Mouse (Mus musculus): ENCODE measurements around the gene Tmem14c.

DNA sequence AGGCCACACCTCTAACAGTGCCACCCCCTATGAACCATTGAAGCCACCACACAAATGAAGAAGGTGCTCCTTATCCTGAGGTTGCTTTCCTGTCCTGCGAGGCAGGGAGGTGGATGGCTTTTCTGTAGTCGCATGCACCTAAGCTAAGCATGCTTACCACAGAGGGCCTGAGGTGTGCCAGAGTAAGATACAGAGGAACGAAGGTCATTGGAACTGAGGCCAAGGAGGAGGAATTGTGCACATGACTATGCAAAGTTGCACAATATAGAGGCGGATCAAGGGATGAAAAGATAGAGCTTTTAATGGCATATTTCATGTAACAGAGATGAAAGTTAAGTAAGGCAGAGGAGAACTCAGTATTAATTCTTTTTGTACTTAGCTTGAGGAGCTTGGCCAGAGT is 9.8 kb upstream of the Tmem14c start:
- TF ChIP-seq CTCF (IDR thresholded peaks at IDR 0.05; ENCODE audit: low read depth) (no peak), EP300 (IDR thresholded peaks at IDR 0.05; ENCODE audit: low read depth) (no peak)

Data from heart, postnatal 0 days (tissue).